ENCODE assay signal across 22 mouse cellular contexts in the genomic region with DNA sequence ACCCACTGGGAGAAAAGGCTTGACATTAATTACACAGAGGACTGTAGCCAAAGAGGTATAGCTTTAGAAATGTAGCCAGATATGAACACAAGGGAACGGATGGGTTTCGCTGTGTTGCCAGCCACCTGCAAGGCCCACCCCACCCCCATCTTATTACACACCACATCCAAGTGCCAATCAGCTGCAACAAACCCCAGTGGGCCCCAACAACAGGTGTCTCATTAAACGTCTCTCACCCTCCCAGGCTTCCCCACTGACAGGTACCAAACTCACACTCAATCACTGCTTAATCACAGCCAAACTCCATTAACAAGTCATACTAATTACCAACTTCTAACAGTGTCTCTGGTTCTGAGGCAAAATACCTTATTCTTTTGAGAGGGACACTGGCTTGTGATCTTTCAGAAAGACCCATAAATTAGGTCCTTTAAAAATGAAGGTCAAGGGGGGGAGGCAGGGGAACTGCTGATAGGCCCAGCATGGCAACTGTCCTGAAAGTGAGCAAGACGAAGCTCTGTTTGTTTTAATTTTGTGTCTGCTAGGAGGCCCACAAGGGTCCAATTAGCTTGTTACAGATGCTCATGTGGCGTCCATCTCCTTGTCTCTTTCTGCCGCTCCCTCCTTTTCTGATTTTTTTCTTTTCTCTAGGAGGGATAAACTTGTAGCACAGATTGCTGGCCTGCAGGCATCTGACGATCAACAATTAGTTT.
DNase-seq lines count a peak whose midpoint lies in the region; ATAC-seq and TF ChIP-seq lines count a peak whose summit lies in the region.
"Had no signal": no experiment of that assay in that cellular context is flagged by ENCODE, and none has a peak within 500 bp of the region (broad histone marks: within the 10 kb centered on the region; RNA-seq: fewer than 3 reads in every experiment).

No protein-coding gene starts in this region.

- H3K27me3 ChIP-seq in forebrain, embryonic 12.5 days, result no peaks in the 10 kb centered on the region
- H3K27me3 ChIP-seq in forebrain, postnatal 0 days (ENCODE audit: insufficient read depth, low read length), result no peaks in the 10 kb centered on the region
- H3K27me3 ChIP-seq in midbrain, embryonic 13.5 days, result no peaks in the 10 kb centered on the region
- no peaks in the 10 kb centered on the region for H3K27me3 ChIP-seq in midbrain, embryonic 11.5 days (ENCODE audit: control insufficient read depth, insufficient read depth, low read length)
- no peaks in the 10 kb centered on the region for H3K27me3 ChIP-seq in hindbrain, embryonic 16.5 days (replicated peaks; ENCODE audit: control insufficient read depth, insufficient read depth, low read length)
- H3K27me3 ChIP-seq: liver, embryonic 12.5 days; midbrain, embryonic 12.5 days; neural tube, embryonic 15.5 days had no signal

- no peak for DNase-seq in forebrain, postnatal 0 days
- DNase-seq in midbrain, embryonic 11.5 days (ENCODE audit: low spot score, missing footprints), result no peak
- no peak for DNase-seq in left cerebral cortex, postnatal 14 days (ENCODE audit: low spot score in 2 of 2)
- DNase-seq in spleen, adult 12 weeks (ENCODE audit: low spot score), result no peak
- DNase-seq in right cerebral cortex, postnatal 4 days, result no peak
- DNase-seq: adrenal gland, postnatal 10 days; cerebellum, adult 8-10 months; cerebellum, postnatal 36 days; gastrocnemius, postnatal 36 days; kidney, postnatal 25 days; lung, adult 18-20 months; lung, postnatal 10 days; right cerebral cortex, adult 18-20 months had no signal

- no peak overlapping the region for H3K9ac ChIP-seq in forebrain, embryonic 12.5 days
- H3K9ac ChIP-seq in forebrain, postnatal 0 days, result no peak overlapping the region
- H3K9ac ChIP-seq in midbrain, embryonic 13.5 days (replicated peaks), result no peak overlapping the region
- H3K9ac ChIP-seq in midbrain, embryonic 11.5 days (ENCODE audit: low read length), result no peak overlapping the region
- H3K9ac ChIP-seq in hindbrain, embryonic 16.5 days (ENCODE audit: low read depth, low read length), result no peak overlapping the region
- H3K9ac ChIP-seq: limb, embryonic 13.5 days; liver, embryonic 12.5 days; midbrain, embryonic 12.5 days; neural tube, embryonic 15.5 days had no signal

- no peak overlapping the region for H3K4me3 ChIP-seq in forebrain, embryonic 12.5 days (replicated peaks)
- no peak overlapping the region for H3K4me3 ChIP-seq in forebrain, postnatal 0 days (ENCODE audit: low read depth, low read length)
- H3K4me3 ChIP-seq in midbrain, embryonic 13.5 days (replicated peaks), result no peak overlapping the region
- H3K4me3 ChIP-seq in midbrain, embryonic 11.5 days (ENCODE audit: low read depth, low read length), result no peak overlapping the region
- no peak overlapping the region for H3K4me3 ChIP-seq in hindbrain, embryonic 16.5 days (ENCODE audit: low read length)
- H3K4me3 ChIP-seq: layer of hippocampus, adult 2 months; limb, embryonic 13.5 days; liver, embryonic 12.5 days; midbrain, embryonic 12.5 days; neural tube, embryonic 15.5 days had no signal

- WGBS in forebrain, embryonic 12.5 days, result 47% methylated on average over 7 of the region's 7 CpGs
- WGBS in forebrain, postnatal 0 days, result 32% methylated on average over 7 of the region's 7 CpGs
- WGBS in midbrain, embryonic 13.5 days, result 49% methylated on average over 7 of the region's 7 CpGs
- WGBS in midbrain, embryonic 11.5 days, result 74% methylated on average over 7 of the region's 7 CpGs
- 42% methylated on average over 7 of the region's 7 CpGs for WGBS in hindbrain, embryonic 16.5 days

- intact Hi-C loops in left cerebral cortex, postnatal 14 days (cut with DNase I), result no loop called here

- 0 out of 2 replicates have a peak, but pooled peaks cover 7% of the 10 kb centered on the region for H3K4me1 ChIP-seq in forebrain, embryonic 12.5 days
- H3K4me1 ChIP-seq in forebrain, postnatal 0 days (ENCODE audit: insufficient read depth), result no peaks in the 10 kb centered on the region
- H3K4me1 ChIP-seq in midbrain, embryonic 13.5 days (replicated peaks), result 0 out of 2 replicates have a peak, but pooled peaks cover 8% of the 10 kb centered on the region
- H3K4me1 ChIP-seq in midbrain, embryonic 11.5 days (ENCODE audit: control insufficient read depth, insufficient read depth, low read length), result no peaks in the 10 kb centered on the region
- no peaks in the 10 kb centered on the region for H3K4me1 ChIP-seq in hindbrain, embryonic 16.5 days (ENCODE audit: control insufficient read depth, insufficient read depth, low read depth, low read length)
- H3K4me1 ChIP-seq: liver, embryonic 12.5 days; neural tube, embryonic 15.5 days had no signal

- no peak overlapping the region for H3K4me2 ChIP-seq in forebrain, embryonic 12.5 days
- H3K4me2 ChIP-seq in forebrain, postnatal 0 days (ENCODE audit: low read depth), result no peak overlapping the region
- no peak overlapping the region for H3K4me2 ChIP-seq in midbrain, embryonic 13.5 days (replicated peaks)
- no peak overlapping the region for H3K4me2 ChIP-seq in midbrain, embryonic 11.5 days
- H3K4me2 ChIP-seq in hindbrain, embryonic 16.5 days (ENCODE audit: low read length), result no peak overlapping the region
- H3K4me2 ChIP-seq: limb, embryonic 13.5 days; liver, embryonic 12.5 days; midbrain, embryonic 12.5 days; neural tube, embryonic 15.5 days had no signal

- ATAC-seq in forebrain, embryonic 12.5 days (ENCODE audit: low FRiP score), result peak; percentile 64; the same call in 1 of the 2 replicates
- ATAC-seq in forebrain, postnatal 0 days, result no peak
- ATAC-seq in midbrain, embryonic 13.5 days, result peak; percentile 80
- ATAC-seq in midbrain, embryonic 11.5 days (ENCODE audit: low FRiP score), result no peak
- 0 out of 2 replicates have a peak, but pooled peaks have one; percentile 30 for ATAC-seq in hindbrain, embryonic 16.5 days
- ATAC-seq: intestine, embryonic 16.5 days; liver, embryonic 12.5 days had no signal

- no peak overlapping the region for H3K27ac ChIP-seq in forebrain, embryonic 12.5 days
- H3K27ac ChIP-seq in forebrain, postnatal 0 days (ENCODE audit: low read depth, low read length), result no peak overlapping the region
- H3K27ac ChIP-seq in midbrain, embryonic 13.5 days, result no peak overlapping the region
- H3K27ac ChIP-seq in midbrain, embryonic 11.5 days (ENCODE audit: low read depth, low read length), result no peak overlapping the region
- H3K27ac ChIP-seq in hindbrain, embryonic 16.5 days (ENCODE audit: low read depth, low read length), result no peak overlapping the region
- H3K27ac ChIP-seq: layer of hippocampus, adult 2 months; limb, embryonic 13.5 days; liver, embryonic 12.5 days; midbrain, embryonic 12.5 days; neural tube, embryonic 15.5 days had no signal

- no peak for TF ChIP-seq CTCF in forebrain, postnatal 0 days (IDR thresholded peaks at IDR 0.05; ENCODE audit: low read depth)

- H3K9me3 ChIP-seq in forebrain, embryonic 12.5 days, result no peaks in the 10 kb centered on the region
- H3K9me3 ChIP-seq in forebrain, postnatal 0 days (ENCODE audit: low read length), result no peaks in the 10 kb centered on the region
- H3K9me3 ChIP-seq in midbrain, embryonic 13.5 days, result no peaks in the 10 kb centered on the region
- no peaks in the 10 kb centered on the region for H3K9me3 ChIP-seq in midbrain, embryonic 11.5 days (ENCODE audit: control insufficient read depth, low read length)
- no peaks in the 10 kb centered on the region for H3K9me3 ChIP-seq in hindbrain, embryonic 16.5 days (ENCODE audit: control insufficient read depth, low read length)
- H3K9me3 ChIP-seq: limb, embryonic 13.5 days; liver, embryonic 12.5 days; midbrain, embryonic 12.5 days; neural tube, embryonic 15.5 days had no signal

- no peaks in the 10 kb centered on the region for H3K36me3 ChIP-seq in forebrain, embryonic 12.5 days (replicated peaks)
- H3K36me3 ChIP-seq in forebrain, postnatal 0 days (ENCODE audit: insufficient read depth), result no peaks in the 10 kb centered on the region
- H3K36me3 ChIP-seq in midbrain, embryonic 13.5 days, result no peaks in the 10 kb centered on the region
- no peaks in the 10 kb centered on the region for H3K36me3 ChIP-seq in midbrain, embryonic 11.5 days (ENCODE audit: control insufficient read depth, insufficient read depth, low read length)
- H3K36me3 ChIP-seq in hindbrain, embryonic 16.5 days (ENCODE audit: control insufficient read depth, insufficient read depth, low read length), result no peaks in the 10 kb centered on the region
- H3K36me3 ChIP-seq: limb, embryonic 13.5 days; liver, embryonic 12.5 days; midbrain, embryonic 12.5 days; neural tube, embryonic 15.5 days had no signal

Comparison
In these comparisons a context has a peak if more than half of its experiments do, and no peak if none do; other contexts are left out.
1. ATAC-seq: peak in forebrain, embryonic 12.5 days (single experiment), midbrain, embryonic 13.5 days (single experiment) and hindbrain, embryonic 16.5 days (single experiment); none in forebrain, postnatal 0 days (single experiment) and midbrain, embryonic 11.5 days (single experiment).